In the genomic region with DNA sequence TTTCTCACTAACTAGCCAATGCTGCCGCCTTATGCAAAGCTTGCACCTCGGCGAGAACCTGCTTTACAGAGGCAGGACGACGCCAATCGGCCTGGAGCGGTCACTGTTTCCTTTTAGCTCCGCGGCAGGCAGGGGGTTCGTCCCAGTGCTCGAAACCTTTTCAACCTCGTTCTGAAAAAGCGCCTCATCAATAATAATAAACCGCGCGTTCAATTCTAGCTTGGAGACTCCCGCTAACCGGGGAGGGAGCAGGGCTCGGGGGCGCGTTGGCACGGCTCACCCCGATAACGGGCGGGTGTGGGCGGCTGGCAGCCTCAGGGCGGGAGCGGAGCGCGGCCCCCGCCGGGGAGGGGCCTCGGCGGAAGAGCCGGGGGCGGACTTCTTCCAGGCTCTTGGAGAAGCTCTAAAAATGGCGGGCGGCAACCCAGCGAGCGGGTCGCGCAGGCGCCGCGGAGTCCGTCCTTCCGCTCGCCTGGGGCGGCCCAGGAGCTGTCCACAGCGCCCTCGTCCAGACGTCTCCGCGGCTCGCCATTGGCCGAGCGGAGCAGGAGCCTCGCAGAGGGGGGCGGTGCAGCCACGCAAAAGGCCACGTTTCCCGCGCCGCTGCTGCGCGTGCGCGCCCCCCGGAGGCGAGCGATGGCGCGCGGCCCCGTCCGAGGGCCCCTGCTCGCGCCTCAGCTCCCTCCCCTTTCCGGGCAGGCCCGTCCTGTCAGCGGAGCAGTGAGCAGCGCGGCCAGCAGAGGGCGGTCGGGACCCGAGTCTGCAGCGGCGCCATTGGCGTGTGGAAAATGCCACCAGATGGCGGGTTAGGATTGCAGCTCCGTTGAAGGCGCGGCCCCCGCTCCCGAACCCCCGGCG, we compare ENCODE assay signal across 7 mouse cellular contexts. TPM values are rescaled to one million over a fixed set of nuclear protein-coding genes. Genes with fewer than 3 reads are reported as not detected.
A peak's percentile ranks its signal among the peaks of the same experiment; 100 is the strongest.
DNase-seq lines count a peak whose midpoint lies in the region; ATAC-seq lines count a peak whose summit lies in the region.

No protein-coding gene starts in this region.

- peak overlapping the region; percentile 89 for H3K4me3 ChIP-seq in intestine, embryonic 15.5 days (replicated peaks)
- peak overlapping the region; percentile 86 for H3K4me3 ChIP-seq in midbrain, embryonic 10.5 days

- intact Hi-C loops in gastrocnemius, postnatal 36 days (cut with DNase I), result loop anchor here (1.0 to 10.0 kb wide), 5 partner anchors 96 to 274 kb away; a partner anchor contains a TSS
- intact Hi-C loops in left cerebral cortex, postnatal 25 days (cut with DNase I), result loop anchor here (1.0 to 5.0 kb wide), 10 partner anchors 36 to 510 kb away; a partner anchor contains a TSS

- no peaks in the 10 kb centered on the region for H3K9me3 ChIP-seq in intestine, embryonic 15.5 days
- H3K9me3 ChIP-seq in midbrain, embryonic 10.5 days (replicated peaks), result no peaks in the 10 kb centered on the region

- peak; percentile 100 for DNase-seq in adrenal gland, adult 2 months
- DNase-seq in embryo, embryonic 11.5 days (ENCODE audit: low read depth, low spot score), result peak; percentile 98
- peak; percentile 99 for DNase-seq in gastrocnemius, postnatal 36 days
- DNase-seq in left cerebral cortex, postnatal 25 days (ENCODE audit: low spot score in 2 of 2), result peak; percentile 99 to 100
- peak; percentile 99 for DNase-seq in midbrain, embryonic 10.5 days (ENCODE audit: low spot score)
- DNase-seq in right cerebral cortex, postnatal 4 days, result peak; percentile 100

- peaks cover 9% of the 10 kb centered on the region for H3K4me1 ChIP-seq in intestine, embryonic 15.5 days (replicated peaks)
- H3K4me1 ChIP-seq in midbrain, embryonic 10.5 days, result peaks cover 44% of the 10 kb centered on the region

- H3K4me2 ChIP-seq in intestine, embryonic 15.5 days (replicated peaks), result peak overlapping the region; percentile 76

- WGBS in intestine, embryonic 15.5 days, result under 1% methylated on average over 90 of the region's 97 CpGs
- WGBS in midbrain, embryonic 10.5 days, result under 1% methylated on average over 97 of the region's 97 CpGs

- H3K27ac ChIP-seq in intestine, embryonic 15.5 days, result peak overlapping the region; percentile 99
- H3K27ac ChIP-seq in midbrain, embryonic 10.5 days (replicated peaks), result peak overlapping the region; percentile 99

- no peaks in the 10 kb centered on the region for H3K27me3 ChIP-seq in intestine, embryonic 15.5 days (replicated peaks)
- H3K27me3 ChIP-seq in midbrain, embryonic 10.5 days (ENCODE audit: low read depth, poor library complexity, severe bottlenecking), result no peaks in the 10 kb centered on the region

- peak; percentile 98 for ATAC-seq in intestine, embryonic 15.5 days

- no peaks in the 10 kb centered on the region for H3K36me3 ChIP-seq in intestine, embryonic 15.5 days
- peaks cover 2% of the 10 kb centered on the region for H3K36me3 ChIP-seq in midbrain, embryonic 10.5 days

- peak overlapping the region; percentile 92 for H3K9ac ChIP-seq in intestine, embryonic 15.5 days

RNA-seq across cellular contexts. Expression of a gene that starts 45.5 kb away (rescaled TPM):
- 10 to 100 TPM; 29.1 to 37.7 TPM for total RNA-seq in adrenal gland, adult 2 months (2021)
- 1.7 and 2.7 TPM in 2 replicates for polyA plus RNA-seq in adrenal gland, adult 2 months (2012; rRNA removed)
- total RNA-seq in gastrocnemius, postnatal 36 days (2021), result 10 to 100 TPM; 17.8 to 24.4 TPM
- 33.2 and 37.3 TPM in 2 replicates for polyA plus RNA-seq in intestine, embryonic 15.5 days (2015; fragmentation: Nextera tagmentation; extraction: Ambion mirVana)
- 10 to 100 TPM; 42.3 to 49.7 TPM for total RNA-seq in left cerebral cortex, postnatal 25 days (2021)
- polyA plus RNA-seq in midbrain, embryonic 10.5 days (2016; fragmentation: Nextera tagmentation; extraction: Ambion mirVana), result 50.8 and 51.6 TPM in 2 replicates

Comparison
In these comparisons a context has a peak if more than half of its experiments do, and no peak if none do; other contexts are left out.
1. Peak in every context shown above with its lines: DNase-seq, ATAC-seq, H3K4me3 ChIP-seq and H3K27ac ChIP-seq.